Mouse (Mus musculus) heart, adult 8-10 months (tissue): ENCODE results near the gene Smurf1. TPM values are rescaled to one million over a fixed set of nuclear protein-coding genes. Genes with fewer than 3 reads are reported as not detected.

Experiments
- DNase-seq: peaks from one replicate; pipeline ENCODE4 v3.0.0; 2022; ENCODE audit warnings: low spot score
- total RNA-seq, 4 experiments: library from RNA; stranded (reverse); gene quantifications; 2 replicates each; pipeline ENCODE4 v1.2.4; 2022

Gene Smurf1
- total RNA-seq, 4 experiments from 2014 or later: 29.5 to 34.9 (median 30.3) TPM

- DNase-seq: no peak
These were observed 7.4 kb downstream of the Smurf1 start for GRCm38 (mm10) chr5:144958271-144958670.

GRCm38 (mm10) chr5:144954432-144954831, 11.2 kb downstream of the Smurf1 start:
- DNase-seq: no peak

GRCm38 (mm10) chr5:144952592-144952991, 13.1 kb downstream of the Smurf1 start:
- no peak for DNase-seq

- no peak for DNase-seq
These were observed 15.1 kb downstream of the Smurf1 start for GRCm38 (mm10) chr5:144950428-144951051.

- no peak for DNase-seq
These were observed 15.8 kb downstream of the Smurf1 start for GRCm38 (mm10) chr5:144949856-144950255.

GRCm38 (mm10) chr5:144948422-144948821, 17.2 kb downstream of the Smurf1 start:
- DNase-seq: no peak

GRCm38 (mm10) chr5:144948002-144948401, 17.6 kb downstream of the Smurf1 start:
- DNase-seq: no peak

- DNase-seq: no peak
These were observed 19.6 kb downstream of the Smurf1 start for GRCm38 (mm10) chr5:144946032-144946431.

GRCm38 (mm10) chr5:144944932-144945331, 20.7 kb downstream of the Smurf1 start:
- no peak for DNase-seq

- DNase-seq: no peak
These were observed 21.3 kb downstream of the Smurf1 start for GRCm38 (mm10) chr5:144944370-144944769.

GRCm38 (mm10) chr5:144943346-144943745, 22.3 kb downstream of the Smurf1 start:
- DNase-seq: no peak

GRCm38 (mm10) chr5:144942431-144942830, 23.2 kb downstream of the Smurf1 start:
- DNase-seq: no peak

- no peak for DNase-seq
These were observed 24.7 kb downstream of the Smurf1 start for GRCm38 (mm10) chr5:144940904-144941303.

GRCm38 (mm10) chr5:144937304-144937703, 28.3 kb downstream of the Smurf1 start:
- no peak for DNase-seq

- no peak for DNase-seq
These were observed 32.2 kb downstream of the Smurf1 start for GRCm38 (mm10) chr5:144933486-144933885.

GRCm38 (mm10) chr5:144931841-144932240, 33.8 kb downstream of the Smurf1 start:
- DNase-seq: no peak

- peak; percentile 65 for DNase-seq
These were observed 36.6 kb downstream of the Smurf1 start for GRCm38 (mm10) chr5:144928856-144929713.

GRCm38 (mm10) chr5:144926275-144926674, 39.4 kb downstream of the Smurf1 start:
- no peak for DNase-seq

- no peak for DNase-seq
These were observed 42.3 kb downstream of the Smurf1 start for GRCm38 (mm10) chr5:144923351-144923750.

- no peak for DNase-seq
These were observed 45.9 kb downstream of the Smurf1 start for GRCm38 (mm10) chr5:144919790-144920189.

- no peak for DNase-seq
These were observed 46.5 kb downstream of the Smurf1 start for GRCm38 (mm10) chr5:144919194-144919593.

GRCm38 (mm10) chr5:144918204-144918603, 47.4 kb downstream of the Smurf1 start:
- no peak for DNase-seq

GRCm38 (mm10) chr5:144917172-144917571, 48.5 kb downstream of the Smurf1 start:
- no peak for DNase-seq
